Comparison of ENCODE assay signal across 12 mouse cellular contexts in genomic region chr17:94778871-94779482, GRCm38 (mm10).
"Had no signal": no experiment of that assay in that cellular context is flagged by ENCODE, and none has a peak within 500 bp of the region (broad histone marks: within the 10 kb centered on the region; RNA-seq: fewer than 3 reads in every experiment).

No protein-coding gene starts in this region.

- H3K4me2 ChIP-seq: limb, embryonic 15.5 days; liver, embryonic 12.5 days; lung, embryonic 14.5 days; midbrain, embryonic 13.5 days; stomach, embryonic 15.5 days had no signal

- H3K27ac ChIP-seq: left cerebral cortex, adult 2 months; limb, embryonic 15.5 days; liver, embryonic 12.5 days; midbrain, embryonic 13.5 days; stomach, embryonic 15.5 days had no signal

- DNase-seq: kidney, adult 8-10 months; kidney, postnatal 25 days; lung, embryonic 14.5 days; lung, postnatal 10 days; lung, postnatal 4 days; thymus, postnatal 36 days had no signal

- H3K9me3 ChIP-seq: limb, embryonic 15.5 days; liver, embryonic 12.5 days; megakaryocyte, embryonic 14.5 days; midbrain, embryonic 13.5 days; stomach, embryonic 15.5 days had no signal

- H3K27me3 ChIP-seq: limb, embryonic 15.5 days; liver, embryonic 12.5 days; megakaryocyte, embryonic 14.5 days; midbrain, embryonic 13.5 days; stomach, embryonic 15.5 days had no signal

- H3K4me3 ChIP-seq: left cerebral cortex, adult 2 months; limb, embryonic 15.5 days; liver, embryonic 12.5 days; megakaryocyte, embryonic 14.5 days; midbrain, embryonic 13.5 days; stomach, embryonic 15.5 days had no signal

- ATAC-seq: liver, embryonic 12.5 days; midbrain, embryonic 13.5 days had no signal

- H3K9ac ChIP-seq: limb, embryonic 15.5 days; liver, embryonic 12.5 days; lung, embryonic 14.5 days; midbrain, embryonic 13.5 days; stomach, embryonic 15.5 days had no signal

- H3K4me1 ChIP-seq: limb, embryonic 15.5 days; liver, embryonic 12.5 days; midbrain, embryonic 13.5 days; stomach, embryonic 15.5 days had no signal

- H3K36me3 ChIP-seq: stomach, embryonic 15.5 days had no signal
